Mouse (Mus musculus) embryo, embryonic 9.5 days (tissue): ENCODE results near the gene Fkbp11.

Source experiments
- DNase-seq: peaks from one replicate; pipeline ENCODE4 v3.0.0-alpha.2; 2017; ENCODE audit errors: extremely low spot score

The Fkbp11 gene

DNA sequence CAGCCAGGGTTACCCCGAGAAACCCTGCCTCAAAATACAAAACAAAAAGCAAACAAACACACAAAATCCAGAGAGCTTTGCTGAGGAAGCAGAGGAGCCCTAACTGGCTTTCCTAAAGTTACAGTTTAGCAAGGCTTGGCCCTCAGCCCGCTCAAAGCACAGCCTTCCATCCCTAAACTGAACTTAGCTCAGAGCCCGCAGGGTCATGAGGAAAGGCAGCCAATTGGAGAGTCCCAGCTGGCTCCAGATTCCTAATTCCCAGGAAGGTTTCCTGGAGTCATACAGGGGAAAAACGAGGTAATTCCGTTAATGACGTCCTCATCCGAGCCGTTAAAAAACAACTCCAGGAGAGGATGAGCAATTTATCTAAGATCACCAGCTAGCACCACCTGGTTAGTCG lies 32.3 kb downstream of the Fkbp11 start:
- no peak for DNase-seq

DNA sequence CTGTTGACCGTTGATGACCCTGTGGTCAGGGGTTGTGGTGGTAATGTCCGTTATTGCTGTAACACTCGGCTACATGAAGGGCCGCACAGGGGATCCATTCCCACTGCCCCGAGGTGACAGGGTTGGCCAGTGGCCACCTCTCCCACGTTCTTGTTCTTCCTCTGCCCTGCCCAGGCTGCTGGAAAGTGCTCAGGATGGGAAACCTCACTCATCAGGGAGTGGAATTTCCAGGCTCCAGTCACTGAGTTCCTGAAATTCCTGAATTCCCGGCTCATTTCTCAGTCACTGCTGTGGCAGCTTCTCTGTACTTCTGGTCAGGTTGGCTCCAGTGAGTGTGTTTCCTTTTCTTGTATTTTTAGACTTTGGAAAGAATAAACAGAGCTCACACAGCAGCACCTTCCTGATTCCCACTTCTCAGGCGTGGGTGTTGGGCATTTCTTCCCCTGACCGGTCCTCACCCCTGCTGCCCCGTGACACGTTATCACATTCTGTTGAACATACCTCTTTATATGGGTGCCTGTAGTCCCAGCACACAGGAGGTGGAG lies 35.8 kb downstream of the Fkbp11 start:
- DNase-seq: peak; percentile 21

DNA sequence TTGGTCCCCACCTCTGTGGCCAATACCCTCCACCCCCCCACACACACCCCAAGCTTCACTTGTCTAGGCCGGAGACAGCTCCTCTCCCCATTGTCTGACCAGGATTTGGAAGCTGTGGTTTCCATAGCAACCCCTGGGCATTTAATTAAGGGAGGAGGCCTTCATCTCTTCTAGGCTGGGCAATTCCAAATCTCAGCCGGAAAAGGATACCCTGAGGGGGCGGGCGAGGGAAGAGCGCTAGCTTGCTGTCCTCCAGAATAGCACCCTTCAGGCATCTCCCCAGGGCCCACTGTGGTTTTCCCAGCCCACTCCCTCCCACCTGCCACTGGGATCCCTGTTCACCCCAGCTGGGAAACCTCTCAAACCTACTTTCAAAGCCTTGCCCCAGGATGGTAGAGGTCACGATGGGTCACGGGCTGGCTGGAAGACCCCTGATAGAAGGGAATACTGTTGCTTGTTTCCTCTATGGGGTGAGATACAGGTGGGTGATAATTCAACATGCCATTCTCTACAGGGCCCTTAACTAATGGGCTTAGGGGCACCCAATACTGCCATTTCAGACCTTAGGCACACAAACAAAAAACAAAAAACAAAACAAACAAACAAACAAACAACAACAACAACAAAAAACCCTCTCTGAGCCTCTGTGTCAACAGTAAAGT lies 36.4 kb downstream of the Fkbp11 start:
- peak; percentile 79 for DNase-seq

DNA sequence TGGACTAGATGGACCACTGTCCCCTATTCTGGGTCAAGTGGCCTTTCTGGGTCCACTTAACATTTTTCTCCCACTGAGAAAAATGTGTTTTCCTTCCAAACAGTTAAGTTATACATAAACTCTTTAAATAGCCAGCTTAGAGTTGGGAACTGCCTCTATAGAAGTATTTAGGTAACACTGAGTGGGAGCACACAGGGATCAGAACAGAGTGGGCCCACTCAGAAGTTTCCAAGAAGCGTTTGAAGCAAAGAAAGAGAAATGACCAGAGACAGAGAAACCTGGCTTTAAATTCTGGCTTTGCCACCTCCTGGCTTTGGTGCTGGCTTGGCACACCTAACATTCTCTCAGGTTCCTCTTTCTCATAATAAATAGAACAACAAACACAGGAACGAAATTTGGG lies 38.3 kb downstream of the Fkbp11 start:
- DNase-seq: no peak

DNA sequence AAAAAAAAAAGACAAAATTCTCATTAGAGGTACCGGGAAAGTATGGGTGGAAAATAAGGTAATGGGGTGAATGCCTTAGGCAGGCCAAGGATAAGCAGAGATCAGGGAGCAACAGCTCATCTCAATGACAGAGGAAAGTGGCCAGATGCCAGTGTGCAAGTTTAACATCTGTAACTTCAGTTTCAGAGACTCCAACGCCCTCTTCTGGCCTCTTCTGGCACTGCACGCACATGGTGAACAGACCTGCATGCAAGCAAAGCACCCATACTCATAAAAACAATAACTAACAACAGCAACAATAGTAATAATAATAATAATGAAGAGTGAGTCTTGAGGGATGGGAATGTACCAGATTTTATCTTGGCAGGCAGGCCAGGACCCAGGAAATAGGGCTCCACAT lies 42.1 kb downstream of the Fkbp11 start:
- DNase-seq: no peak

DNA sequence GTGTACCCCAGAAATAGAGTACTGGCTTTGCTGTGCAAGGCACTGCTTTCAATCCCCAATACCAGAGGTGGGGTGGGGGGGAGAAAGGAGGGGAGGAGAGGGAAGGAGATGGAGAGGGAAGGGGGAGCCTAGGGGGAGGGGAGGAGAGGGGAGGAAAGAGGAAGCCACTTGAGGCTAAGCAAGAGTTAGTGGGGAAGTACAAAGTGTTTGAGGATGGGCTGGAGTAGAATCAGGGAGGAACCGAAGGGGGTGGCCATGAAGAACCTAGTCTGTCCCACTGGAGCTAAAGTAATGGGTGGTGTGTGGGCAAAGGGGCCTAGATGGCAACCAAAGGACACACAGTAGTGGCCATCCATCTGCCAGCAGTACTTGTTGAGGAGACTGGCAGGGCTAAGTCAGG lies 44.3 kb downstream of the Fkbp11 start:
- no peak for DNase-seq

DNA sequence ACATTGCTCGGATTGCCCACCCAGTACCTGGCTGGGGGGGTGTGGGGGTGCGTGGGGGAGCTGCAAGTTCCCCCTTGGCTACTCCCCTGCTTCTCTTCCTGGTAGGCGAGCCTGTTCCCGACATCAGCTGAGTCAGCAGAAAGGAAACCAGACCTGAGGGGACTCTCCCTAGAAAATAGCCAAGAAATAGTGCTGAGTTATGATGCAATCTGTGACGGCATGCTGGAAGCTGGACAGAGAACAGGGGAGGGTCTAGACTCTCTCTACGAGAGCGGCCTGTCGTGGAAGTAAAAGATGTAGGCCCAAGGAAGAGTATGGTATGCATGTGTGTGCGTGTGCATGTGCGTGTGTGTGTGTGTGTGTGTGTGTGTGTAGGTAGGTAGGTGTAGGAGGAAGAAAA lies 44.8 kb downstream of the Fkbp11 start:
- no peak for DNase-seq

DNA sequence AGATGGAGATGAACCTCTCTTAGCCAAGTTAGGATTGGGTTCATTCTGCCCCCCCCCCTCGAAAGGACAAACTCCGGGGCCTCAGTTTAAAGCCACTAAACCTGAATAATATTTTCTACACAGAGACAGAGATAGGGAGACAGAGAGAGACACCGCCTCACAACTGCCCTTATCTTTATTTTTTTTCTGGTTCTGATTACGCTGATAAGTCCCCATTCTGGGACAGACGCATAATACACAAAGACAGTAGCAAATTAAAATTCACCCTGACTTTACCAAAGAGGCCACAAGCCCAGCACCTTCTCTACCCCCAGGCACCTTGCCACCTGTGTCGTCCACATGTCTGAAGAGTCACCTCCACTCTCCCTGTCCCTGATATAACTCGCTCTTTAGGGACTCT lies 46.4 kb downstream of the Fkbp11 start:
- DNase-seq: no peak

DNA sequence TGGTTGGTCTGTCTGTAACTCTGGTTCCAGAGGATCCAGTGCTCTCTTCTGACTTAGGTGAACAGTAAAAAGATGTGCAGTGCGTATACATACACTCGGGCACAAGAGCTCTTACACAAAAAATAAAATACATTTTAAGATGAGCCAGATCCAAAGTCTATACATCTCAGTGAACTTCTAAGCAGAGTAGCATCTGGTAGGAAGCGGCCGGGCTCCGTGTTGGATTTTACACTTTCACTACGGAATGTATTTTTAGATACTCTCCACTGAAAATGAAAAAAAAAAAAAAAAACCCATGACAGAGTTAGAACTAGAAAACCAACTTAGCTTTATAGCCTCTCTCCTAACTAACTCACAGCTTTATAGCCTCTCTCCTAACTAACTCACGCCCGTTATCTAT lies 47.3 kb downstream of the Fkbp11 start:
- no peak for DNase-seq

DNA sequence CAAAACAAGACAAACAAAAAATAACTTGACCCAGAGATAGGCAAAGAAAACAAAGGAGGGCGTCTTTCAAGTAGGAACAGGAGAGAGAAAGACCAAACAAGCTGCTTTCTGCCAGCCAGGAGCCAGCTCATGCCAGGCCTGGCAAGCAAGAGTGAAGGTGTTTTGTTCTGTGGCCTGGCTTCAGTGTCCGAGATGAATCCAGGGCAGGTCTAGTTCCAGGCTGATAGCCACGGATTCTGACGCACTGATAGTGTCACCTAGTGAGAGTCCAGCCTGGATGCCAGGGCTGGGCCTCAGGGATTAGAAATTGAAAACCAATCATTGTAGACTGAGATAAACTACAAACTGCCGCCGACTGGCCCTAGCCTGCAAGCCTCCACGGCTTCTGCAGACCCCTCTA lies 50.0 kb downstream of the Fkbp11 start:
- no peak for DNase-seq

DNA sequence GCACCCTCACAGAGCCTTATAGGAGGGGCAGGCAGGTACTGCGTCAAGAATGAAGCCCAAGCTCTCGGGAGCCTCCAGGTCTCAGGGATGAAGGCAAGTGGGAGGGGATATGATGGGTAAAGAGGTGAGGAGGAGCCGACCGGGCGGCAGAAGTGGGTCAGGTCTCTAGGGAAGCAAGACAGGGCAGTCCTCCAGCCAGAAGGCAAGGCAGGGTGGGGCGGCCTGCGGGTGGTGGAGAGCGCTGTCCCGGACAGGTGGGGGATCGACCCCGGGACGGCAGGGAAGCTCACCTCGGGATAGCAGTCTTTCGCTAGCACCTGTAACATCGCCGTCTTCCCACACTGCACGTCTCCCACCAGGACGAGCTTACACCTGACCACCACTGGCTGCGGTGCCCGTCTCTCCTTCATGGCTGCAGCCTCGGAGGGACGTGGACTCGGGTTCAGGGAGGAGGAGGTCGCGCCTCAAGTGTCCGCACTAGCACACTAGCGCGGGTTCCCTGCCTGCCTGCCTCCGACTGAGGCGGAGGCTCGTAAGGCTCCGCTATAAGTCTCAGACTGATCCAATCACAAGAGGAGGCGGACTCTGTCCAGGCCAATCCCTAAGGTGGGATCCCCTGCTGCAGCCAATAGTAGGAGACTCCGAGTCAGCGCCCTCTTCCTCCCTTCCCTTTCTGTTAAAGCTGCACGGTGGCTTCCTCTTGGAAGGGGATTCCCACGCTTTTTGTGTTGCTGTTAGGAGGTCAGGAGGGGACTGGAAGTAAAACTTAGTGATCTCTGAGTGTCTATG lies 50.9 kb downstream of the Fkbp11 start, which contains the start of gene Rnd1:
TSS of gene Rnd1 (minus strand) at position 522 of the 789 bp plus-strand sequence.
- peak; percentile 81 for DNase-seq

DNA sequence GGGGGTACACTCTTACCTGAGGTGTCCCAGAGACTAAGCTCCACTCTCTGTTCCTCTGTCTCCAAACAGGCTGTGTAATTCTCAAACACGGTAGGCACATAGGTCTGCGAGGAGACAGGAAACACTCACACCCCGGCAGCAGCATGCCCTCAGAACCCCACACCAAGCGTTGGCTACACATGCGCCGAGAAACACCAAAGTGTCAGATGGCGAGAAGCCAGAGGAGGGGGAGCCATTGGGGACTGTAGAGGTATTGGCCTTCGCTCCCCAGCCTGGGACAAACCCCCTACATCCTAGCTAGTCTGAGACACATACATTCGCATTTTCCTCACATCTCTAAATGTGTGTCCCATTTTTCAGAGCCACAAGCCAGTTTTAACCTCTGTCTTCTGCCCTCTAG lies 51.5 kb downstream of the Fkbp11 start:
- no peak for DNase-seq

DNA sequence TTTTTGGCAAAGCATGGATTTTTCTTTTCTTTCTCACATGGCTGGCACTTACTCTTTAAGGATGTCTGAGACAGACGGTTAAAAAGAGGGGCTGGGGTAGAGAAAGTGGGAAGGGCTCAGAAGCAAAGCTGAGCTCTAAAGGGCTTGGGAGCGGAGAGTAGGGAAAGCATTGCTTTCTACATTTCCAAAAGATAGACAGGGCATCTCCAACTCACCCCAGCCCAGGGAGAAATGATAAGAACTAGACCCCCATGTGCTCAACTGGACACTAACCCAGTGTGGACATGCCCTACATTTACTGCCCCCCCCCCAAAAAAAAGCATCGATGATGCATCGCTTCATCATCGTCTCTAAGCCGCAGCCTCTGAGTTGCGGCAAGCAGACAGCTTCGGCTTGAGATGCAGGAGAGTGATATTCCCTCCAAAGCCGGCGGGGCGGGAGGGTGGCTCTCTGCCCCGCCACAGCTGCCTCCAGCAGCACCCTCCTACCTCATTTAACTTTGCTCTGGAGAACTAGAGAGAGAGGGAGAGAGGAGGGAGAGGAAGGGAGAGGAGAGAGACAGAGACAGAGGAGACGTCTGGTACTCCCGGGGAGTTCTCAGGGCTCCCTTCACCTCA lies 52.3 kb downstream of the Fkbp11 start:
- DNase-seq: no peak

DNA sequence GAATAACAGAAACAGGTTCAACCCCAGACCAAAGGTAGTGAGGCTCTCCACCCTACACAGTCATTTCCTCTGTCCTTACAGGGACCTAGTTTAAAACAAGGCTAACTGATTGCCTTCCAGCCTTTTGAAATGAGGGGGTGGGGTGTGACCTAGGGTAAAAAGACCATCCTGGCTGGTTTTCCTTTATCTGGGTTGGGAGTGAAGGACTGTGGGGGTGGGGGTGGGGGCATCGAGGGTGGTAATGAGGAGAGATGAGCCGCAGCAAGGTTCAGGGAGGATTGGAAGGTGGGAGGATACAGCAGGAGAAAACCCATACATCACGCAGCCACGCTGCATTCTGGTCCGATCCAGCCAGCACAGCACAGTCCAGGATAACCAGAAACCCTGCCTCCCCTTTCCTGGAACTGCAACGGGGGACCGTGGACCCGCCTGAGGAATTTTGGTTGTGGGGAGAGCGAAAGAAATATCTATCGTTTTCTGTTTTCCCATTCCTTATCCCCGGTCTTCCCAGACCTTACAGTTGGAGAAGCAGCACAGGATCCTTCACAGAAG lies 52.9 kb downstream of the Fkbp11 start:
- no peak for DNase-seq
